Mouse (Mus musculus) forebrain, embryonic 14.5 days (tissue): Measurements from ENCODE around the gene Sh2b1. TPM values are rescaled to one million over a fixed set of nuclear protein-coding genes. Genes with fewer than 3 reads are reported as not detected.
"Not testable (repeated sequence)": the region's sequence is repeated elsewhere in the genome, so short reads cannot be mapped to it uniquely, and the experiment has no call there.

Source experiments
- ATAC-seq: fragments of 200-750 bp; cut with Nextera tagmentation; 2 replicates; pipeline ENCODE4 v1.8.0; 2017; ENCODE audit warnings: mild to moderate bottlenecking, moderate library complexity
- DNase-seq: peaks from one replicate; pipeline ENCODE4 v3.0.0-alpha.2; 2015; ENCODE audit warnings: low spot score
- H3K27ac ChIP-seq: fragments of 300-500 bp; sonication (generic); 2 replicates; pipeline ENCODE4 v1.5.1; 2014; ENCODE audit warnings: low read depth, mild to moderate bottlenecking, control low read depth, low read length, moderate library complexity
- H3K27me3 ChIP-seq: fragments of 300-500 bp; sonication (generic); replicated peaks from 2 replicates; pipeline ENCODE4 v1.6.1; 2014; ENCODE audit warnings: low read length, control low read depth, mixed read lengths; ENCODE audit not compliant: control insufficient read depth, insufficient read depth
- H3K36me3 ChIP-seq: fragments of 300-500 bp; sonication (generic); 2 replicates; pipeline ENCODE4 v1.6.1; 2014; ENCODE audit warnings: low read length, control low read depth; ENCODE audit not compliant: control insufficient read depth, insufficient read depth
- H3K4me1 ChIP-seq: fragments of 300-500 bp; sonication (generic); 2 replicates; pipeline ENCODE4 v1.6.1; 2014; ENCODE audit warnings: antibody characterized with exemption, low read length, control low read depth; ENCODE audit not compliant: control insufficient read depth, insufficient read depth
- H3K4me2 ChIP-seq: fragments of 300-500 bp; sonication (generic); 2 replicates; pipeline ENCODE4 v1.6.1; 2014; ENCODE audit warnings: mild to moderate bottlenecking, control low read depth, low read length
- H3K4me3 ChIP-seq: fragments of 300-500 bp; sonication (generic); 2 replicates; pipeline ENCODE4 v1.5.1; 2014; ENCODE audit warnings: low read depth, low read length, control low read depth
- H3K9ac ChIP-seq: fragments of 300-500 bp; sonication (generic); 2 replicates; pipeline ENCODE4 v1.6.1; 2014; ENCODE audit warnings: mild to moderate bottlenecking, low read length, control low read depth, moderate library complexity
- H3K9me3 ChIP-seq: fragments of 300-500 bp; sonication (generic); replicated peaks from 2 replicates; pipeline ENCODE4 v1.6.1; 2016; ENCODE audit warnings: low read length, control low read depth, mixed read lengths; ENCODE audit not compliant: control insufficient read depth
- WGBS: fragments of 180-500 bp; shearing (Covaris S2); extraction: QIAGEN DNeasy Blood & Tissue Kit; methylation state at CpG from one replicate; pipeline ENCODE4 v1.1.7; 2014; 5-methylcytosine and 5-hydroxymethylcytosine counted together
- polyA plus RNA-seq: library from polyadenylated mRNA; unstranded; fragments of >200 nt; fragmentation: Nextera tagmentation; extraction: Ambion mirVana; gene quantifications from 2 replicates; pipeline ENCODE4 v1.2.1, GENCODE M21; 2014

Gene Sh2b1
- polyA plus RNA-seq, 1 experiment from 2014 or later: 49.2 TPM

DNA sequence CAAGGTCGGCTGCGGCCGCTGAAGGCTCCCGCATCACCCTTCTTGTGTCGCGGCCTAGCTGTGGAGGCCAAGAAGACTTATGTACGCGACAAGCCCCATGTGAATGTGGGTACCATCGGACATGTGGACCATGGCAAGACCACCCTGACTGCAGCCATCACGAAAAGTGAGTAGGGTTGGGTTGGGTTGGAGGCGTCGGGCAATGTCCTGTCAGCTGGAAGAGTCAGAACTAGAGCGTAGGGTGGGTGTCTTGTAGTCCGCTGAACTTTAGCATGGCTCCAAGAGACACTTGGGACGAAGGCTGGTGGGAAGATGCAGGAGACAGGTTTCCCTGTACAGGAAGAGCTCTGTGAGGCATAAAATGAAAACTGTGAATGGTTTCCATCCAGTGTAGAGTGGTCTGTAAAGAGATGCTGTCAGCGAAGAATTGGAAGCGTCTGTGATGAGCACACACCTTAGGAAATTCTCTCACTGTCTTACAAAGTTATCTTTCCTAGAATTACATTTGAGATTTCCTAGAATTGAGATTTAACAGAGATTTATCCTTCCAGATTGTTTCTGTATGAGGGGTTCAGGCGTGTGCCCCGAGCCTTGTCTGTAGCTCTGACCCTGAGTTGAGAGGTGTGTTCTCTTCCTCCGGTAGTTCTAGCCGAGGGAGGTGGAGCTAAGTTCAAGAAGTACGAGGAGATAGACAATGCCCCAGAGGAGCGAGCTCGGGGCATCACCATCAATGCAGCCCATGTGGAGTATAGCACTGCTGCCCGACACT, 12.6 kb upstream of the Sh2b1 start:
- Histone ChIP-seq H3K4me3 (peak overlapping the region; percentile 56), H3K4me2 (peak overlapping the region; percentile 93), H3K36me3 (peaks cover 38% of the 10 kb centered on the region), H3K9ac (peak overlapping the region; percentile 70)
- H3K4me1 ChIP-seq, H3K27me3 ChIP-seq, H3K27ac ChIP-seq, ATAC-seq, H3K9me3 ChIP-seq, DNase-seq: not testable (repeated sequence)
- WGBS: 19% methylated on average over 23 of the region's 25 CpGs

DNA sequence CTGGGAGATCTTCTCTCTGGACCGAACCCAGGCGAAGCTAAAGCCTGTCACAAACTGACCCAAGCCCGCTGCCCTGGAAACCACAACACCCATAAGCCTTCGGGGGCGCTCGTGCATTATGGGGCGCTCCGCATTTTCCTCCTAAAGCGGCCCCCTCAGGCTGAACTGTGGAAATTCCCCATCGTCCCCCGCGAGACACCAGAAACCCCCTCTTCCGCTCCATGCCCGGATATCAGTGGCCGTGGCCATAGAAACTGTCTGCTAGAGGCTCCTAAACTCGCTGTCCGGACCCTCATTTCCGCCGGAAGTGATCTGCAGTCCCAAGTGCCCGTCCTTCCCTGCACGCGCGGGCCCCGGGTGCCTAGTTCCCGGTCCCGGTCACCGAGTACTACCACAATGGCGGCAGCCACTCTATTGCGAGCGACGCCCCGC, 11.8 kb upstream of the Sh2b1 start, which contains the start of gene Tufm:
Tufm (plus strand) TSS at position 310 of the 432 bp plus-strand sequence.
- Histone ChIP-seq H3K27ac (peak within 1 kb of the TSS; percentile 60; the same call in 1 of the 2 replicates), H3K36me3 (peaks cover 31% of the 10 kb centered on the region), H3K9me3 (no peaks in the 10 kb centered on the region), H3K9ac (peak within 1 kb of the TSS; percentile 70), H3K27me3 (no peaks in the 10 kb centered on the region), H3K4me1 (peaks cover 7% of the 10 kb centered on the region), H3K4me2 (peak within 1 kb of the TSS; percentile 93), H3K4me3 (peak within 1 kb of the TSS; percentile 56)
- ATAC-seq: peak; percentile 93
- DNase-seq: peak; percentile 99
- under 1% methylated on average over 32 of the region's 32 CpGs for WGBS

DNA sequence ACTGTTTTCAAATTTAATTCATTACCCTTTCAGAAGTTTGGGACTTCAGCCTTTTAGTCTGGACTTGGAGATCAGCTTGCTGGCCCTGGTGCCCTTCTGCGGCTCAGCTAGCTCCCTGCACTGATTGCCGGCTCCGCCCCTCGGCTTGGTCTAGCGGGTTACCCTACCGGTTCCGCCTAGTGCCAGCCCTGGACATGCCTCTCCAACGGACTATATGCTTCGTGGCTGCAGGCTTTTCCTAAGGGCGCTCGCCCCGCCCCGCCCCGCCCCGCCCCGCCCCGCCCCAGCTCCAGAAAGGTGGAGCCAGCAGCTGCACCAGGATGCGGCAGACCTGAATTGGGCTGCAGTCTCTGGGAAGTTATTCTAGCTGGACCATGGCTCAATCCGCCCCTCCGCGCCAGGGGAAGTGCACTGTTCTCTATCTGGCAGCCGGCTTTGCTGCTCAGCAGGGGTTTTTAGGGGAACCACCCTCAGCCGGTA, 7.2 kb upstream of the Sh2b1 start:
- peak; percentile 49 for ATAC-seq
- no peaks in the 10 kb centered on the region for H3K27me3 ChIP-seq
- H3K27ac ChIP-seq: no peak overlapping the region
- H3K4me2 ChIP-seq: peak overlapping the region; percentile 53
- peak; percentile 71 for DNase-seq
- peak overlapping the region; percentile 37 for H3K9ac ChIP-seq
- WGBS: 1% methylated on average over 23 of the region's 23 CpGs
- no peaks in the 10 kb centered on the region for H3K9me3 ChIP-seq
- H3K36me3 ChIP-seq: no peaks in the 10 kb centered on the region
- H3K4me3 ChIP-seq: peak overlapping the region; percentile 18
- peaks cover 3% of the 10 kb centered on the region for H3K4me1 ChIP-seq

DNA sequence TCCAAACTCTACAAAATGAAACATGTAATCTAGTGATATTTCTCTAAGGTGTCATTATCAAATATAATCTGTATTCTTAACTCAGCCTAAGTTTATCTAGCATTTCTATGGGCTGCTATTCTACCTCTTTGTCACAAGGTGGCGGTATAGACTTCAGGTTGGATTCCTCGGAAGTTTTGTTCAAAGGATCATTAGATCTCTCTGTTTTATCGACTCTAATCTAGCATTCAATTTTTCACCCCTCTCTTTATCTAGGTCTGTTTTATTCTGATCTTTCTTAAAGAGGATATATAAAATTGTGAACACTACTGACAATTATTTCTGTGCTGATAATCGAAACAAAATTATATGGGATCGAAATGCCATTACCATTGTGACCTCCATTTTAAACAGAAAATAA, 6.5 kb upstream of the Sh2b1 start:
- Histone ChIP-seq H3K9ac (no peak overlapping the region), H3K4me2 (no peak overlapping the region), H3K4me3 (no peak overlapping the region), H3K36me3 (no peaks in the 10 kb centered on the region), H3K27ac (no peak overlapping the region), H3K27me3 (no peaks in the 10 kb centered on the region), H3K4me1 (peaks cover 2% of the 10 kb centered on the region), H3K9me3 (no peaks in the 10 kb centered on the region)
- no peak for ATAC-seq
- peak; percentile 60 for DNase-seq
- WGBS: 22% methylated on average over 5 of the region's 5 CpGs

DNA sequence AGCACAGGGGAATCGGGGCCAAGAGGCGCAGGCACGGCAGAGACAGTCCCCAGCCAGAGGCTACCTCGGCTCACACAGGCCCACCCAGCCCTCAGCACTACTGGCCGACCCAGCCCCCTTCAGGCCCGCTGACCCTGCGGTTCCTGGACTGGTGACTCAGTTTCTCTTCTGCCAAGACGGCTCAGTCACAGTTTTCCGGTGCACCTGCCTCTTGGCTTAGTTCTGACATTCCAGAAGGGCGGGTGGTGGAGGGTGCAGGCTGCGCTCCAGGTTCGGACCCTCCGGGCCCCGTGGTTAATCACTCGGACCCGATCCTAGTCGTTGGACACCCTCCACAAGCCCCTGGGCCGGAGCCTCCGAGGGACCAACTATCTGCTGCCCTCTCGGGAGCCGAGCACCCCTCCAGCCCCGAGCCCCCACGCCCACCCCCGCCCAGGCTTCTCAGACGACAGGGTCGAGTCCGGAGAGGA, 703 bp downstream of the Sh2b1 start:
- DNase-seq (no peak), ATAC-seq (peak; percentile 52)
- H3K9me3 ChIP-seq: no peaks in the 10 kb centered on the region
- WGBS: 2% methylated on average over 26 of the region's 27 CpGs
- peaks cover 7% of the 10 kb centered on the region; the same call in 1 of the 2 replicates for H3K4me1 ChIP-seq
- H3K9ac ChIP-seq: peak overlapping the region; percentile 99
- peaks cover 33% of the 10 kb centered on the region for H3K36me3 ChIP-seq
- no peaks in the 10 kb centered on the region for H3K27me3 ChIP-seq
- peak overlapping the region; percentile 94 for H3K27ac ChIP-seq
- peak overlapping the region; percentile 93 for H3K4me3 ChIP-seq
- H3K4me2 ChIP-seq: peak overlapping the region; percentile 90

DNA sequence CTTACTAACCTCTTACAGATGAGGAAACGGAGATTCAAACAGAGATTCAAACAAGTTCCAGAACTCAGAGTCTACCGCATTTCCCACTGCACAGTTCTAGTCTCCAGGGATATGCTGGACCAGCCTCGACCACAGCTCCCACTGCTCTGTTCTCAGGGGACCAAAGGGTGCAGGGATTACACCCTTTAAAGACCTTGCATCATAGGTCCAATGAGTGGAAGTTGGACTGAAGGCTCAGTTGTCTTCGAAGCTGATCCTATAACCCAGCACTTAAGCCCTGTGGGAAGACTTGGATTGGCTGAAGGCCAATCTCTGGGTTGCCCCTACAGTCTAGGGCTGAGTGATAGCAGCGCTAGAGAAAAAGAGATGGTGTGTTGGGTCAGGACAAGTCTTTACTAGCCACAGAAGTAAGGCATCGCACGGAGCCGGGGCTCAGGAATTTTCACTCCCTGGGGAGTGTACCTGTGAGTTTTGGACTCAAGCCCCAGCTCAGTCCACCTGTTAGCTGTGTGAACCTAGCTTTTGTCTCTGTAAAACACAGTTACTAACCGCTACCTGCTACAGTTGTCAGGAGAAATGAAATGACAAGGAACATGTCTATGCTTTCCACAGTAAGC, 1.6 kb downstream of the Sh2b1 start:
- ATAC-seq (no peak), DNase-seq (no peak)
- Histone ChIP-seq H3K4me3 (peak overlapping the region; percentile 93), H3K27ac (no peak overlapping the region), H3K36me3 (peaks cover 42% of the 10 kb centered on the region), H3K4me1 (peaks cover 7% of the 10 kb centered on the region; the same call in 1 of the 2 replicates), H3K9me3 (no peaks in the 10 kb centered on the region), H3K4me2 (peak overlapping the region; percentile 90), H3K9ac (peak overlapping the region; percentile 99; the same call in 1 of the 2 replicates), H3K27me3 (no peaks in the 10 kb centered on the region)
- whole genome bisulfite sequencing: 88% methylated on average over 9 of the region's 9 CpGs

DNA sequence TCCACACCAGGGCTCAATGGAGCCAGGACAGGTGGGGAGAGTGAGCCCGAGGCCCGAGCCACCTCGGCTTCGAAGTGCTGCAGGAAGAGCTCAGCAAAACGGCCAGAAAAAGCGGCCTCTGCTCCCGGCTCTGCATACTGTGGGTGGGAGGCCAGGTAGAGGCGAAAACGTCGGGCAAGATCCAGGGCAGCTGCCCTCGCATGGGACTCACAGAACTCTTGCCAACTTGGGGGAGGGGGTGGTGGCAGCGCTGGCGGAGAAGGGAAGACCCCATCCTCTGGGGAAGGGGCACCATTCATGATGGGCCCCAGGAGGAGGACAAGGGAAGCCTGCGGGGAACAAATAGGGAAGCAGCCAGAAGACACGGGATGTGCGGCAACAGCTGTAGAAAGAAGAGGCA, 2.5 kb downstream of the Sh2b1 start:
- WGBS: 89% methylated on average over 16 of the region's 16 CpGs
- Histone ChIP-seq H3K4me2 (no peak overlapping the region), H3K4me1 (peaks cover 7% of the 10 kb centered on the region; the same call in 1 of the 2 replicates), H3K9ac (no peak overlapping the region), H3K36me3 (peaks cover 51% of the 10 kb centered on the region), H3K27me3 (no peaks in the 10 kb centered on the region), H3K9me3 (no peaks in the 10 kb centered on the region), H3K4me3 (no peak overlapping the region), H3K27ac (no peak overlapping the region)
- ATAC-seq (no peak), DNase-seq (no peak)

DNA sequence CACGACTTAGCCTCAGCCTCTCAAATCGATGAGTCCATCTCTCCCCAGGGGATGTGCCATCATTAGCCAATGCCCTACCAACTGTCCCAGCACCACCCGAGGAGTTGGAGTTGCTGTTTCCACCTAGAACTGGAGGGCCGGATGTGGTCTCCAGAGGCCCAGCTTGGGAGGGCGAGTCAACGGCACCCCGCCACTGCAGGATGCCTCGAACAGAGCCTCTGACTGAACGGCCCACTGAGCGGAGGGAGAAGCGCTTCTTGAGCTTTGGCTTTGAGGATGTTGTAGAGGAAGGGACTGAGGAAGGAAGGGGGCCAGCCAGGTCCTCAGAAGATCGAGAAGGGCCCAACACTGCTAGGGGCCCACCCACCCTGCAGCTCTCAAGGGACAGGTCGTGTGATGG, 2.9 kb downstream of the Sh2b1 start:
- H3K27ac ChIP-seq: no peak overlapping the region
- H3K4me3 ChIP-seq: no peak overlapping the region
- peaks cover 7% of the 10 kb centered on the region; the same call in 1 of the 2 replicates for H3K4me1 ChIP-seq
- ATAC-seq (no peak), DNase-seq (no peak)
- no peak overlapping the region for H3K4me2 ChIP-seq
- no peak overlapping the region for H3K9ac ChIP-seq
- H3K9me3 ChIP-seq: no peaks in the 10 kb centered on the region
- 93% methylated on average over 13 of the region's 13 CpGs for WGBS
- no peaks in the 10 kb centered on the region for H3K27me3 ChIP-seq
- peaks cover 55% of the 10 kb centered on the region for H3K36me3 ChIP-seq
